Mouse (Mus musculus): Measurements from ENCODE around the gene Clp1. TPM values are rescaled to one million over a fixed set of nuclear protein-coding genes. Genes with fewer than 3 reads are reported as not detected.
A peak's percentile ranks its signal among the peaks of the same experiment; 100 is the strongest.

The Clp1 gene
- polyA plus RNA-seq, 1 experiment from 2014 or later, result 28.3 TPM

GRCm38 (mm10) chr2:84705295-84705694, 21.9 kb downstream of the Clp1 start:
- no peak overlapping the region for H3K9ac ChIP-seq (ENCODE audit: low read length)
- H3K4me3 ChIP-seq (ENCODE audit: low read length), result no peak overlapping the region
- no peaks in the 10 kb centered on the region for H3K4me1 ChIP-seq (replicated peaks; ENCODE audit: control insufficient read depth, insufficient read depth, low read length)
- no peaks in the 10 kb centered on the region for H3K27me3 ChIP-seq (ENCODE audit: control insufficient read depth, insufficient read depth, low read depth, low read length)
- H3K27ac ChIP-seq (ENCODE audit: low read length), result no peak overlapping the region
- H3K36me3 ChIP-seq (ENCODE audit: control insufficient read depth, insufficient read depth, low read length), result peaks cover 15% of the 10 kb centered on the region
- WGBS, result 79% methylated on average over 1 of the region's 1 CpGs
- ATAC-seq (ENCODE audit: low read depth), result no peak
- no peak overlapping the region for H3K4me2 ChIP-seq (ENCODE audit: low read depth, low read length)
- no peaks in the 10 kb centered on the region for H3K9me3 ChIP-seq (ENCODE audit: control insufficient read depth, low read length)

DNA sequence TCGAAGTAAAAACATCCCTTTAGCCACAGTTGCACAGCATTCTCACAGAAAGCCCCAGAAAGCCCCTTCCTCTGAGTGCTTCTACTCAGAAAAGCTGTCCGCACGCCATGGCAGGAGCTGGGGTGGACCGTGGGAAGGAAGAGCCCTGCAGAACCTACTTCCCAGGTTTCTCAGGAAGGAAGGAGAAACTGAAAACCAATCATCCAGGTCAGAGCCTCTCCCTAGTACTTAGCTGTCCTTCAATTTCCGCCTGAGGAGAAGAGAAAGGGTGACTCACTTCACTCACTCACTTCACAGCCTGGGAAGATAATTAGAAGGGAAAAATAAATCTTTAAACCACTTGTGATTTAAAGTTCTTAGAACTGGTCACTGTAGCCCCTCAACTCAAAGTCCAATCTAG, 22.8 kb downstream of the Clp1 start:
- H3K9me3 ChIP-seq (ENCODE audit: control insufficient read depth, low read length), result no peaks in the 10 kb centered on the region
- H3K27me3 ChIP-seq (ENCODE audit: control insufficient read depth, insufficient read depth, low read depth, low read length), result no peaks in the 10 kb centered on the region
- peaks cover 8% of the 10 kb centered on the region for H3K36me3 ChIP-seq (ENCODE audit: control insufficient read depth, insufficient read depth, low read length)
- H3K9ac ChIP-seq (ENCODE audit: low read length), result no peak overlapping the region
- no peak overlapping the region for H3K4me2 ChIP-seq (ENCODE audit: low read depth, low read length)
- no peak overlapping the region for H3K27ac ChIP-seq (ENCODE audit: low read length)
- no peak overlapping the region for H3K4me3 ChIP-seq (ENCODE audit: low read length)
- ATAC-seq (ENCODE audit: low read depth), result no peak
- no peaks in the 10 kb centered on the region for H3K4me1 ChIP-seq (replicated peaks; ENCODE audit: control insufficient read depth, insufficient read depth, low read length)
- WGBS, result 67% methylated on average over 5 of the region's 5 CpGs

- 94% methylated on average over 1 of the region's 1 CpGs for WGBS
Observed at GRCm38 (mm10) chr2:84703497-84703896, 23.7 kb downstream of the Clp1 start.

GRCm38 (mm10) chr2:84695007-84695695, 32.0 kb downstream of the Clp1 start:
- peak; percentile 89 for ATAC-seq (ENCODE audit: low read depth)
- H3K36me3 ChIP-seq (ENCODE audit: control insufficient read depth, insufficient read depth, low read length), result peaks cover 32% of the 10 kb centered on the region
- no peak overlapping the region for H3K4me3 ChIP-seq (ENCODE audit: low read length)
- H3K27me3 ChIP-seq (ENCODE audit: control insufficient read depth, insufficient read depth, low read depth, low read length), result no peaks in the 10 kb centered on the region
- H3K4me2 ChIP-seq (ENCODE audit: low read depth, low read length), result no peak overlapping the region
- WGBS, result 61% methylated on average over 5 of the region's 5 CpGs
- peak overlapping the region; percentile 51 for H3K27ac ChIP-seq (ENCODE audit: low read length)
- H3K9me3 ChIP-seq (ENCODE audit: control insufficient read depth, low read length), result no peaks in the 10 kb centered on the region
- H3K4me1 ChIP-seq (replicated peaks; ENCODE audit: control insufficient read depth, insufficient read depth, low read length), result peaks cover 2% of the 10 kb centered on the region; the same call in 1 of the 2 replicates
- no peak overlapping the region for H3K9ac ChIP-seq (ENCODE audit: low read length)

More at GRCm38 (mm10) chr2:84703497-84703896, 23.7 kb downstream of the Clp1 start:
- no peaks in the 10 kb centered on the region for H3K27me3 ChIP-seq (ENCODE audit: control insufficient read depth, insufficient read depth, low read depth, low read length)
- no peak overlapping the region for H3K4me2 ChIP-seq (ENCODE audit: low read depth, low read length)
- H3K4me1 ChIP-seq (replicated peaks; ENCODE audit: control insufficient read depth, insufficient read depth, low read length), result no peaks in the 10 kb centered on the region
- H3K9ac ChIP-seq (ENCODE audit: low read length), result no peak overlapping the region
- ATAC-seq (ENCODE audit: low read depth), result no peak
- H3K9me3 ChIP-seq (ENCODE audit: control insufficient read depth, low read length), result no peaks in the 10 kb centered on the region
- H3K27ac ChIP-seq (ENCODE audit: low read length), result no peak overlapping the region
- peaks cover 3% of the 10 kb centered on the region for H3K36me3 ChIP-seq (ENCODE audit: control insufficient read depth, insufficient read depth, low read length)
- H3K4me3 ChIP-seq (ENCODE audit: low read length), result no peak overlapping the region

GRCm38 (mm10) chr2:84690050-84690449, 37.1 kb downstream of the Clp1 start:
- Histone ChIP-seq H3K36me3 (ENCODE audit: control insufficient read depth, insufficient read depth, low read length) (peaks cover 54% of the 10 kb centered on the region), H3K9me3 (ENCODE audit: control insufficient read depth, low read length) (no peaks in the 10 kb centered on the region), H3K27ac (ENCODE audit: low read length) (no peak overlapping the region), H3K27me3 (ENCODE audit: control insufficient read depth, insufficient read depth, low read depth, low read length) (no peaks in the 10 kb centered on the region), H3K4me3 (ENCODE audit: low read length) (no peak overlapping the region), H3K4me2 (ENCODE audit: low read depth, low read length) (no peak overlapping the region), H3K4me1 (replicated peaks; ENCODE audit: control insufficient read depth, insufficient read depth, low read length) (no peaks in the 10 kb centered on the region), H3K9ac (ENCODE audit: low read length) (no peak overlapping the region)
- ATAC-seq (ENCODE audit: low read depth), result no peak
- 87% methylated on average over 12 of the region's 12 CpGs for WGBS

- Histone ChIP-seq H3K4me2 (ENCODE audit: low read depth, low read length) (no peak overlapping the region), H3K9me3 (ENCODE audit: control insufficient read depth, low read length) (no peaks in the 10 kb centered on the region), H3K36me3 (ENCODE audit: control insufficient read depth, insufficient read depth, low read length) (peaks cover 47% of the 10 kb centered on the region), H3K9ac (ENCODE audit: low read length) (no peak overlapping the region), H3K4me3 (ENCODE audit: low read length) (no peak overlapping the region), H3K27ac (ENCODE audit: low read length) (no peak overlapping the region), H3K4me1 (replicated peaks; ENCODE audit: control insufficient read depth, insufficient read depth, low read length) (no peaks in the 10 kb centered on the region), H3K27me3 (ENCODE audit: control insufficient read depth, insufficient read depth, low read depth, low read length) (no peaks in the 10 kb centered on the region)
- 80% methylated on average over 2 of the region's 2 CpGs for WGBS
- ATAC-seq (ENCODE audit: low read depth), result no peak
Observed at GRCm38 (mm10) chr2:84688080-84688844, 38.9 kb downstream of the Clp1 start.

- Histone ChIP-seq H3K27ac (ENCODE audit: low read length) (no peak overlapping the region), H3K4me2 (ENCODE audit: low read depth, low read length) (no peak overlapping the region), H3K9me3 (ENCODE audit: control insufficient read depth, low read length) (no peaks in the 10 kb centered on the region), H3K4me1 (replicated peaks; ENCODE audit: control insufficient read depth, insufficient read depth, low read length) (peaks cover 7% of the 10 kb centered on the region), H3K4me3 (ENCODE audit: low read length) (no peak overlapping the region), H3K36me3 (ENCODE audit: control insufficient read depth, insufficient read depth, low read length) (peaks cover 15% of the 10 kb centered on the region), H3K27me3 (ENCODE audit: control insufficient read depth, insufficient read depth, low read depth, low read length) (no peaks in the 10 kb centered on the region), H3K9ac (ENCODE audit: low read length) (no peak overlapping the region)
- ATAC-seq (ENCODE audit: low read depth), result no peak
- 61% methylated on average over 6 of the region's 6 CpGs for WGBS
Observed at GRCm38 (mm10) chr2:84682605-84683183, 44.5 kb downstream of the Clp1 start.

DNA sequence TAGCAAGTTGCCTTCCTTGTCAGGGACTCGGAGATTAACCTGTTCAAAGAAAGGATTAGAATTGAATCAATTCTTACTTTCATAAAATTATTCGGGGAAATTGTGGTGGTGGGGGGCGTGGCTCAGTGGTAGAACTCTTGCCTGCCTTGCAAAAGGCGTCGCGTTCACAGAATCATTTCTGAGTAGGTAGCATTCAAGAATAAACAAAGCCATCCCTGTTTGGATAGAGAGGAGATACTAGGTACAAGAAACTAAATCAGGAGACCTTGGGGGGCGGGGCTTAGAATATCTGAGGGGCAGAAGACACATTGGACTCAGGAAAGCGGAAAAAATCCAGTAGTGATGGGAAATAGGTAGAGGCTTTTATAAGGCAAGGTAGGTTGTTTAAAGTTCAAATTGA, 48.1 kb downstream of the Clp1 start, which contains the start of gene Tmx2:
Gene Tmx2, minus strand, starts transcription at position 125 of the 400 bp plus-strand sequence.
- Histone ChIP-seq H3K36me3 (ENCODE audit: control insufficient read depth, insufficient read depth, low read length) (peaks cover 13% of the 10 kb centered on the region), H3K4me3 (ENCODE audit: low read length) (peak within 1 kb of the TSS; percentile 100), H3K4me2 (ENCODE audit: low read depth, low read length) (peak within 1 kb of the TSS; percentile 89), H3K4me1 (replicated peaks; ENCODE audit: control insufficient read depth, insufficient read depth, low read length) (peaks cover 13% of the 10 kb centered on the region), H3K9me3 (ENCODE audit: control insufficient read depth, low read length) (no peaks in the 10 kb centered on the region), H3K9ac (ENCODE audit: low read length) (peak within 1 kb of the TSS; percentile 95), H3K27me3 (ENCODE audit: control insufficient read depth, insufficient read depth, low read depth, low read length) (no peaks in the 10 kb centered on the region), H3K27ac (ENCODE audit: low read length) (peak within 1 kb of the TSS; percentile 81)
- WGBS, result 15% methylated on average over 8 of the region's 8 CpGs
- no peak for ATAC-seq (ENCODE audit: low read depth)

Data from lung, embryonic 16.5 days (tissue).